Mouse (Mus musculus) central nervous system, embryonic 18 days (tissue): ENCODE data around the gene Tubb2b. TPM values are rescaled to one million over a fixed set of nuclear protein-coding genes. Genes with fewer than 3 reads are reported as not detected.

ENCODE experiments used
- polyA plus RNA-seq: library from polyadenylated mRNA; depleted of rRNA; stranded (reverse); fragments of >200 nt; gene quantifications from 2 replicates; pipeline ENCODE4 v1.2.3, GENCODE M21; 2012; rRNA removed

Gene Tubb2b
- 9,323 and 9,673 TPM in 2 replicates for polyA plus RNA-seq

DNA sequence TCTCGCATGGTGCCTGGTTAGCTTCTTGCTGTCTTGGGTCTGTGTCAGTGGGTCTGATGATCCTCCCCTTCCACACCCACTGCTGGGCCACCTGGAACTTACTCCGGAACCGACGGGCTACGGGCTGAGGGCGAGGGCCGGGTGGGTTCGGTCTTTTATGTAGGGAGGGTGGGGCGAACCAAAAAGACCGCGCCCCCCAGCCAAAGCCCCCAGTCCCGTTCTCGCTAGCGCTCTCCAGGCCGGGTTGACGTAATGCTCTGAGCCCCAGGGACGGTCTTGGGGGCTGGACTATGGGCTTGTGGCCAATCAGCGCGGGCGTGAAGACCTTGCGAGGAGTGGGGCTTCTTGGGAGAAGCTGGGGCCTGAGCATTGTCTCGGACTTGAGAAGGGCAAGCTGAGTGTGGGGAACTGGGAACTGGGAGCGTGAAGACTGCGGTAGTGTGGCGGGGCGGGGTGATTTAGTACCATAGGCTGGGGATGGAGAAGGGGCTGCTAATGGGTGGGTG is at the start of gene Tubb2b:
TSS of gene Tubb2b (minus strand) at position 241 of the 506 bp plus-strand sequence.

GRCm38 (mm10) chr13:34162491-34163303 is 32.4 kb upstream of the Tubb2b start, which contains the start of gene Psmg4:
TSS of gene Psmg4 (plus strand) at chr13:34162964.

GRCm38 (mm10) chr13:34077492-34078271 is 52.6 kb downstream of the Tubb2b start, which contains the start of gene Tubb2a:
TSS of gene Tubb2a (minus strand) at chr13:34078007.

Other genes starting within 250 kb of the Tubb2b start
- 0.31 and 0.35 TPM in 2 replicates for gene Serpinb6c, start 224.8 kb downstream of the Tubb2b start, polyA plus RNA-seq
- gene Nqo2, start 165.8 kb downstream of the Tubb2b start, polyA plus RNA-seq: 4.2 and 5.7 TPM in 2 replicates
- gene Ripk1, start 128.1 kb downstream of the Tubb2b start, polyA plus RNA-seq: 3.3 and 3.8 TPM in 2 replicates
- 38.0 and 39.3 TPM in 2 replicates for gene Serpinb6a, start 127.7 kb downstream of the Tubb2b start, polyA plus RNA-seq
- gene Bphl, start 92.9 kb downstream of the Tubb2b start, polyA plus RNA-seq: 30.4 and 35.4 TPM in 2 replicates
- 5,552 and 5,589 TPM in 2 replicates for gene Tubb2a, start 52.5 kb downstream of the Tubb2b start, polyA plus RNA-seq
- 136 TPM in 2 replicates for gene Psmg4, start 32.5 kb upstream of the Tubb2b start, polyA plus RNA-seq
- 59.1 and 62.3 TPM in 2 replicates for gene Slc22a23, start 214.7 kb upstream of the Tubb2b start, polyA plus RNA-seq